Mouse (Mus musculus) CD4-positive helper T cell, adult 2 months (primary cell): Measurements from ENCODE around the gene Eno3.

ENCODE experiments used
- DNase-seq: peaks from one replicate; pipeline ENCODE4 v3.0.0-alpha.2; 2012; ENCODE audit warnings: low read depth, missing footprints, low spot score

The Eno3 gene

GRCm38 (mm10) chr11:70657573-70657972 is 571 bp downstream of the Eno3 start:
- DNase-seq, result no peak

DNA sequence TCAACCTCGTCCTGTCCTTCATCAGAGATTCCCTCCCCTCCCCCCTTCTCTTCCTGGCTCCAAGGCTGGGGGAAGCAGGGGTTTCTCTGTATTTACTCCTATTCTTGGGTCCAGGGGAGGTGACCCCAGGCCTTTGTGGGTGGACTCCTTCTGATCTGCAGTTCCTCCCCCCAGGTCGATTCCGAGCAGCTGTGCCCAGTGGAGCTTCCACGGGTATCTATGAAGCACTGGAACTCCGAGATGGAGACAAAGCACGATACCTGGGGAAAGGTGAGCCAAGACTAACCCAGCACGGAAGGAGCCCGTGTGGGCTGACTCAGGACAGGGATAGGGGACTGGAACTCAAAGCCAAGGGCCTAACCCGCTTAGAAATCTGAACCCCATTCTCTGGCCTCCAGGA is 989 bp downstream of the Eno3 start:
- DNase-seq, result no peak

DNA sequence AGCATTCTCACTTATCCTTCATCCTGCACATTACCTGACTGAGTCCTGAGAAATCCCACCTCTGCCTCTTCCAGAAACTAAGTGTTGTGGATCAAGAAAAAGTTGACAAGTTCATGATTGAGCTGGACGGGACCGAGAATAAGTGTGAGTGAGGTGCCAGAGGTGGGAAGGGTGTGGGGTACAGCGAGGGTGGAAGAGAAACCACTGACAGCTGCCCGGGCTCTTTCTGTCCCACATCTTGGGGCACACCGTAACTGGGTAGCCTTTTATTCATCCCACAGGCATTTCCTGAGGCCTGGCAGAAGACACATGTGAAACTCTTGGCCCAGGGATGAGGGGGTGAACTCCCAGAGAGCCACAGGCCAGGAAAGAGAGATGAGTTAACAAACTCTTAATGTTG is 1.5 kb downstream of the Eno3 start:
- no peak for DNase-seq

GRCm38 (mm10) chr11:70658942-70659341 is 1.9 kb downstream of the Eno3 start:
- no peak for DNase-seq

GRCm38 (mm10) chr11:70660571-70660970 is 3.6 kb downstream of the Eno3 start:
- DNase-seq, result no peak

DNA sequence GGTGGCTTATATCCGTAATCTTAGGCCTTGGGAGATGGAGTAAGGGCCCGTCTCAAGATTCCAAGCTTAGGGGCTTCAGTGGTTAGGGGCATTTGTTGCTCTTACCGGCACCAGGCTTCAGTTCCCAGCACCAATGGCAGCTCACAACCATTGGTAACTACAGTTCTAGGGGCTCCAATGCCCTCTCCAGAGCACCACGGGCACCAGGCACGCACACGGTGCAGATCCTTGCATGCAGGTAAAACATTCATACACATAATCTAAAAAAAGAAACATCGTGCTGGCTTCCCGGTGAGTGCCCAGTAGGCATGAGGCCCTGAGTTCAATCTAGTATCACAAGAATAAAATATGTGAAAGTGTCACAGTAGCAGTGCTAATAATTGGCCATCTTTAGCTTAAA is 6.1 kb downstream of the Eno3 start:
- no peak for DNase-seq

- DNase-seq, result no peak
Observed at GRCm38 (mm10) chr11:70663957-70664356, 7.0 kb downstream of the Eno3 start.

- no peak for DNase-seq
Observed at GRCm38 (mm10) chr11:70664741-70665140, 7.7 kb downstream of the Eno3 start.

DNA sequence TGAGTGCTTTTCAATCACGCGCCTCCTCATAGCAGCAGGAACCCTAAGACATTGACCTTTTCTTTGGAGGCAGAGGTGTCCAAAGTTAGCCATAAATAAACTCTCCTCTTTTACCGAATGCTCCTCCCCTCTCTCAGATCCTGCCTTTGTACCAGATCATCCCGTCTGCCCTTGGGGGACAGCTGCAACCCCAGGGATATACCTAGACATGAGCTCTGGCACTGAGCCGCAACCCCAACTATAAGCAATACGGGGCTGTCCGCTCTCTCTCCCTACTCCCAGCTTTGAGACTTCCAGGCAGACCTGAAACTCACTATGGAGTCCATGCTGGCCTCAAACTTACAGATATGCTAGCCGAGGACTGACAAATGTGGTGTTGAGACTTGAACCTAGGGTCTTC is 9.7 kb downstream of the Eno3 start:
- DNase-seq, result no peak

DNA sequence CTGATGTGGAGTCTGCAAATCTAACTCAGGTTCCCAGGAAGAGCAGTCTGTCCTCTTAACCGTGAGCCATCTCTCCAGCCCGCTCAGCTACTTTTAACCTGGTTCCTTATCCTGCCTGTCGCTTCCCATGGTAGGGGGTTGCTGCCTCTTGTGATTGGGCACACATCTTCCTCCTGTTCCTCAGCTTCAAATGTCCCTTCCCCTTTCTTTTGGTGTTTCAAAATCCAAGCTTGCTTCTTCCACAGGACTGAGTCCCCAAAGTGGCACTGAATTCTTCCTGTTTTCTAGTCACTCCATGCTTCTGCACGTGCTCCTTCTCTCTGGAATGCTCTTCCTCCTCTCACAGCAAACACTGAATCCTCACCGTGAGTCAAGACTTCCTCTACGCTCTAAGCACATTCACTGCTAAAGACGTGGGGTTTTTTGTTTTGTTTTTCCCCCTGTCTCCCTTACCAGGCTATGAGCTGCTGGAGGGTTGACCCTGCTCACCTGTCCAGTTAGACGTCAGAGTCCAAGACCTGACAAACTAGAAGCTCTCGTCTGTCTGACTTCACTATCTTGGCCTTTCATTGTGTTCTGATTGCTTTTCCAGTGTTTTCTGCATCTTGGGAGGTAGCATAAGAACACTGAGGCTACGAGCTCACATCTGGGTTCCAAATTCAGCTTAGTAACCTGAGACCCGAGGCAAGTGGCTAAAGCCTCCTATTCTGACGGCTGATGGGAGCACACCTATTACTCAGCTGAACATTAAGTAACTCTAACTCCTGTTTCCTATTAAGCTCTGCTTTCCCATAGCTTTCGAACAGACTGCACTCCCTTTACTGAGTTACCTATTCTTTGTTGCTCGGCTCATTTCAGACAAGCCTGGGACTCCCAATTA is 10.5 kb downstream of the Eno3 start:
- DNase-seq, result no peak

GRCm38 (mm10) chr11:70668335-70668770 is 11.4 kb downstream of the Eno3 start:
- DNase-seq, result no peak

DNA sequence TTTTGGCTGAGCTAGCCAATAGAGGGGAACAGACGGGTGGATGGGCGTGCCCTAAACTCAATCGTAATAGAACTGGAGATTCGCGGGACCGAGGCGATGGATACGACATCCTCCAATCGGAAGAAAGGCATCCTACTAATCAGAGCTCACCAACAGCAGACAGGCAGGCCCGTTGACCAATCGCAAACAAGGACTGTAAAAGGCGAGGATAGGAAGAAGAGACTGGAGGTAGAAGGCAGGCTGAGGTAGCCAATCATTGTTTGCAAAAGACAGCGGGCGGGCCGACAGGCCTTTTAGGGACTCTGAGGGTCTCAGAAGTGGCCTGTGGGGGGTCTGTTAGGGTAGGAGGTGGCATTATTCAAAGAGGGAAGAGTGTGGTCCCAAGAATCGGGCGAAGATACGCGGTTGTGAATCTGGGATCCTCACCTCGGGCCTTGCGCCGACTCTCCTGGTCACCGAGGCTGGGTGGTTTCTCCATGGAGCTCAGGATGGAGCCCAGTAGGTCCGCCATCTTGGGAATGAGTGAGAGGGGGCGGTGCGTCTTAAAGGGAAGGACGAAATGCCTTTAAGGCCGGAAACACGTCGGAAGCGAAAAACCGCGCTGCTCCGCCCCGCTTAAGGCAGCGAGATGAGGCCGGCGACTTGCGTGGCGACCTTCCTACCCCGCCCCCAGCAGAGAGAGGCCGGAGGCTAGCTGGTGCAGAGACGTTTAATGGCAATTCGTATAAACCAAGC is 11.9 kb downstream of the Eno3 start, which contains the start of gene Spag7:
TSS of gene Spag7 (minus strand) at position 646 of the 735 bp plus-strand sequence.
- DNase-seq, result peak; percentile 99

- DNase-seq, result peak; percentile 90
Observed at GRCm38 (mm10) chr11:70669582-70670345, 12.8 kb downstream of the Eno3 start.

DNA sequence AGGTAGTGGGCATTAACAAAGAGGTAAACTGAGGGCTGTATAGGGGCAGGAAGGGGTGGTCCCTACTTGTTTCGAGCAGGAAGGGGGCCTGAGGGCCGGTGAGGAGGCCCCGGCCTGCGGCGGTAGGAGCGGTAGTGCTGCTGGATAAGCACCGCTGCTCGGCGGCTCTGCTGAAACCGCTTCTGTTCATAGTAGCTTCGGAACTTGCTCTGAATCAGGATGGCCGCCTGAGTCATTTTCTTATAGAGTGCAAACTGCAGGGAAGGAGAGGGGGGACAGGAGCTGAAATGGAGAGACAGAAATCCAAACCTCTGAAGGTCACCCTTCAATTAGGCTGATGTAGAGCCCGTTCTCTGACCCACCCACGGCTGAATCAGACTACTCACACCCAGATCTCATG is 13.5 kb downstream of the Eno3 start:
- DNase-seq, result no peak

DNA sequence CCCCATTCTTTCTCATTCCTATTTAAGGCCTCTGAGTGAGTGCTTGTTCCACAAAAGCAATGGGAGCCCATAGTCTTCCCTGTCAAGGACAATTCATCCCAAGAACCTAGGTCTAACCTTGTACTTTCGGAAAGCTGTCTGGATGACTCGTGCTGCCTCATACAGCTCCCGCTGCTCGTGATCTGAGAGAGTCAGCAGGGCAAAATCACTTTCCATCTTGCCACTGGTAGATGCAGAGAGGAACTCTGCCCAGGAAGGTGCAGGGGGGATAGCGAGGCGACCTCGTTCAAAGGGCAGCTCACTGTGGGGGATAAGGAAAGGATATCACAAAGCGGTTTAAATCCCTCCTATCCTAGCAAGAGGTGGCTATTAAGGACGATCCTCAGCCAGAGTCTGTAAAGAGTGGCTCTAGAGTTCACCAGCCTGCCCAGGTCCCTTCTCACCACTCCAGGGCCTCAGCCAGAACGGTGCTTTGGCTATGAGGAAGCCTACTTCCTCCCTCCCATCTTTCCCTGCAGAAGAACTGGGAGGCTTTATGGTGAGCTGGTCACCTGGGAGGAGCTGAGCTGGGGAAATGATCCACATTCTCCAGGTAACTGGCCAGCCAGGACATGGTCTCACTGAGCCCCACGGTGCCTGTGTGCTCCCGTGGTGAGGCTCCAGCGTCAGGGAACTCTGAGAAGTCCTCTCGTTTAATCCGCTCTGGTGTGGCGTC is 14.5 kb downstream of the Eno3 start:
- DNase-seq, result no peak

GRCm38 (mm10) chr11:70674014-70674413 is 17.0 kb downstream of the Eno3 start:
- no peak for DNase-seq

- no peak for DNase-seq
Observed at GRCm38 (mm10) chr11:70674501-70674900, 17.5 kb downstream of the Eno3 start.

DNA sequence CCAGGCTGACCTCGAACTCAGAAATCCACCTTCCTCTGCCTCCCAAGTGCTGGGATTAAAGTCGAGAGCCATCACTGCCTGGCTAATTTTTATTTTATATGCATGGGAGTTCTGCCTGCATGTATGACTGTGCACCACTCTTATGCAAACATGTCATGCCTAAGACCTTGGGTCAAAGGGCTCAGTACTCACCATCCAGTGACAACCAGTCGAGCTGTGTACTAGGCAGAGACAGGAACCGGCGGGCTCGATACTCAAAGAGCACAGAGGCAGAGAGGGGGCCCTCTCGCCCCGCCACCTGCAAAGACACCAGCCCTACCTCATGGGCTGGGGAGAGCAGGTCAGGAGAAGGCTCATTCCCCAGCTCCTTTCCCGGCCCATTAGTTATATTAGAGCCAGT is 21.1 kb downstream of the Eno3 start:
- no peak for DNase-seq

GRCm38 (mm10) chr11:70678576-70678975 is 21.6 kb downstream of the Eno3 start:
- no peak for DNase-seq

DNA sequence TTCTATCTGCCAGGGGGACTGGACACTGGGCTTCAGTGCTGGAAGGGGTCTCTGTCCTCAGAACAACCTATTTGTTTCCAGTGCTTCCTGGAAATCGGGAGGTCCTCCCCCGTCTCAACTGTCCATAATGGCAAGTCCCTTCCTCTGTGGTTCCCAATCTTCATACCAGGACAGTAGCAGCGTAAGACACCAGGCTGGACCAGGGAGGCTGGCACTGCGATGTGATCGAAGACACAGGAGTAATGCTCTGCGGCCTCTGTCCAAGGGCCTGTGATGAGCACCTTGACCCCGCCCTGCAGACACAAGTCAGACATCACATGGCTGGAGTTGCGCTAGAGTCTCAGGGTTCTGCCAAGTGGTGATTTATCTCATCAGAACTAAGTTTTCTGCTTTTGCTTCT is 22.4 kb downstream of the Eno3 start:
- no peak for DNase-seq

DNA sequence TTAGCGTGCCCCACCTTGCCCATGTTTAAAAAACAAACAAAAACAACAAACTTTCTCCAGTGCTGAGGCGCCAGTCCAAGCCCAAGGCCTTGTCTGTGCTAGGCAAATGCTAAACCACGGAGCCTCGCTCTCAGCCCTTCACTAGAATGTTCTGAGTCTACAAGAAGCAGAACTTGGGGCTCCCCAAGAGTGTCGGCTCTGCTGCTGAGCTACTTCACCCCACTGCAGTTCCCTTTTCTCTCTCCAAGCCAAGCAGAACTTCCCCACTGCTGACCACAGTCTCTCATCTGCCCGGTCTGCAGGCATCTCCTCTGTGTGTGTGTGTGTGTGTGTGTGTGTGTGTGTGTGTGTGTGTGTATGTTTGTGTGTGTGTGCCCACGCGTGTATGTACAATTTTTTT is 22.9 kb downstream of the Eno3 start:
- DNase-seq, result no peak
